Mouse (Mus musculus) natural killer cell, adult 2 months (primary cell): Measurements from ENCODE around the gene Gm13089.
"Not testable (repeated sequence)": the region's sequence is repeated elsewhere in the genome, so short reads cannot be mapped to it uniquely, and the experiment has no call there.

Experiments
- DNase-seq, 2 experiments: peaks; one replicate each; pipeline ENCODE4 v3.0.0; 2022; ENCODE audit warnings: low spot score in 2 of 2

The Gm13089 gene

GRCm38 (mm10) chr4:143702611-143703010 is at the start of gene Gm13089:
Gm13089 (minus strand) TSS chr4:143702711.
- no peak for DNase-seq

- no peak for DNase-seq
These were observed 16.6 kb upstream of the Gm13089 start, which contains the start of gene Gm13078 for GRCm38 (mm10) chr4:143719155-143719554. Gm13078 (plus strand) TSS chr4:143719455.

GRCm38 (mm10) chr4:143657146-143657545 is 45.4 kb downstream of the Gm13089 start, which contains the start of gene Gm13088:
Gm13088 (minus strand) TSS chr4:143657246.
- DNase-seq = not testable (repeated sequence)
